Mouse (Mus musculus): ENCODE measurements around the gene Nrde2.

- TF ChIP-seq CTCF (IDR thresholded peaks at IDR 0.05) (peak; percentile 90), EP300 (IDR thresholded peaks at IDR 0.05) (no peak)
Observed at GRCm38 (mm10) chr12:100106275-100106895, 53.1 kb downstream of the Nrde2 start.
